Mouse (Mus musculus) limb, embryonic 11.5 days (tissue): ENCODE measurements at regions not wholly inside any gene's neighbourhood (a gene's known extent, or its start where the extent isn't known, plus 50 kb on each side); places are given as distances from the start of the nearest gene placed in this dataset.
A peak's percentile ranks its signal among the peaks of the same experiment; 100 is the strongest.

Experiments used
- ATAC-seq: fragments of 200-750 bp; cut with Nextera tagmentation; 2 replicates; pipeline ENCODE4 v1.8.0; 2017; ENCODE audit warnings: low read depth; ENCODE audit not compliant: insufficient number of reproducible peaks, low FRiP score, low TSS enrichment
- DNase-seq: peaks from one replicate; pipeline ENCODE4 v3.0.0-alpha.2; 2015; ENCODE audit warnings: low spot score
- H3K27ac ChIP-seq: fragments of 300-500 bp; sonication (generic); replicated peaks from 2 replicates; pipeline ENCODE4 v1.5.1; 2014; ENCODE audit warnings: low read depth, mild to moderate bottlenecking, low read length
- H3K27me3 ChIP-seq: fragments of 300-500 bp; sonication (generic); 2 replicates; pipeline ENCODE4 v1.6.1; 2014; ENCODE audit warnings: mild to moderate bottlenecking, low read length, mixed read lengths; ENCODE audit not compliant: control insufficient read depth, insufficient read depth
- H3K36me3 ChIP-seq: fragments of 300-500 bp; sonication (generic); 2 replicates; pipeline ENCODE4 v1.6.1; 2014; ENCODE audit warnings: mild to moderate bottlenecking, low read length, moderate library complexity, mixed read lengths; ENCODE audit not compliant: control insufficient read depth, insufficient read depth
- H3K4me1 ChIP-seq: fragments of 300-500 bp; sonication (generic); 2 replicates; pipeline ENCODE4 v1.6.1; 2014; ENCODE audit warnings: low read length, mixed read lengths; ENCODE audit not compliant: control insufficient read depth, insufficient read depth
- H3K4me2 ChIP-seq: fragments of 300-500 bp; sonication (generic); 2 replicates; pipeline ENCODE4 v1.6.1; 2014; ENCODE audit warnings: low read depth, mild to moderate bottlenecking, moderate library complexity; ENCODE audit not compliant: severe bottlenecking
- H3K4me3 ChIP-seq: fragments of 300-500 bp; sonication (generic); 2 replicates; pipeline ENCODE4 v1.5.1; 2014; ENCODE audit warnings: low read depth, low read length
- H3K9ac ChIP-seq: fragments of 300-500 bp; sonication (generic); 2 replicates; pipeline ENCODE4 v1.6.1; 2014; ENCODE audit warnings: mild to moderate bottlenecking, low read length
- H3K9me3 ChIP-seq: fragments of 300-500 bp; sonication (generic); 2 replicates; pipeline ENCODE4 v1.6.1; 2016; ENCODE audit warnings: low read length; ENCODE audit not compliant: control insufficient read depth
- WGBS: fragments of 180-500 bp; shearing (Covaris S2); extraction: QIAGEN DNeasy Blood & Tissue Kit; methylation state at CpG from one replicate; pipeline ENCODE4 v1.1.7; 2014; 5-methylcytosine and 5-hydroxymethylcytosine counted together

DNA sequence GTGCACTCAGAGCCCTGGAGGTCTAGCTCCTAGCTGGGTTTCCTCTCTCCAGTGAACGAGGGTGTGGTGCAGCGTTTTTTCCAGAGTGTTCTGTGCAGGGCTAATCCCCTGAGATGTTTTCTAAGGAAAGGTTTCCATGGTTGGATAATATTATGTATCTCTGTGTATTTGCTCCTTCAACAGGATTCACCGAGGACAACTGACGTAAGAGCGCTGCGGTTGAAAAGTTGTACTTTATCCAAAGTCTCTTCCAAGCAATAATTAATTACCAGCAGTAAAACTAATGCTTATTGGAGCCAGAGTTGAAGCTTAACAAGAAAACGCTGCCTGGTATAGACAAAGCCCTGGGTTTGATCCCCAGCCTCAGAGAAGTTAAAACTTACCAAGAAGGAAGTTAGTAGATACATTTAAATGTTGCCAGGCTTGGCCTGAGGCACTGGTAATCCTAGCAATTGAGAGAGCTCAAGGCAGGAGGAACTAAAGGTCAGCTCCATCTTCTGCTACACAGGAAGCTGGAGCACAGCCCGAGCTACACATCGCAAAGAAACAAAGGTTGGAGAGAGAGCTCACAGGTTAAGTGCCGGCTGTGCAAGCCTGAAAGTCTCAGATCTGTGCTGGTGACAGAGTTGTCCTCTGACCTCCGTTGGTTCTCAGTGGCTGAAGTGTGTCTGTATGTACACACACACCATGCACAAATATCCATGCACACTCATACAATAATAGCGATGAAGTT is 51.2 kb upstream of the Rap1b start:
- Histone ChIP-seq H3K9me3 (no peaks in the 10 kb centered on the region), H3K4me2 (no peak overlapping the region), H3K27me3 (no peaks in the 10 kb centered on the region), H3K4me3 (no peak overlapping the region), H3K9ac (no peak overlapping the region), H3K36me3 (no peaks in the 10 kb centered on the region), H3K4me1 (peaks cover 5% of the 10 kb centered on the region; the same call in 1 of the 2 replicates), H3K27ac (no peak overlapping the region)
- 67% methylated on average over 12 of the region's 12 CpGs for WGBS
- ATAC-seq: no peak
- DNase-seq: no peak

DNA sequence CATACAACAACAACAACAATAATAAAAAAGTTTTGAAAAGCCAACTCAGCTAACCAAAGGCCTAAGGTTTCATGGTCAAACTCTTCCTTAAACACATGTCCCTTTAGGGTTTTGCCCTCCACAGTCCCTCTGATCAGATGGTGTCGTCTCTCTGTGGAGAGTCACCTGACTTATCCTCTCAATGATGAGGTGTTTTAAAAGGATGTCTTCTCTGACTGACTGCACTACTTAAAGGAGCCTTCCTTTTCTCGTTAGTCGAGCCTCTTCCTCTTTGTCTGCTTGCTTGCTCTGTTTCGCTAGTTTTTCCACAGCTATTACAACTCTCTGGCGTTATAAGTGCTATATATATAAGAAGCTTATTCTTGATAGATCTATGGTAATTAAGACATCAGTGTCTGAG is 51.9 kb upstream of the Rap1b start:
- Histone ChIP-seq H3K27me3 (no peaks in the 10 kb centered on the region), H3K36me3 (no peaks in the 10 kb centered on the region), H3K9me3 (no peaks in the 10 kb centered on the region), H3K4me1 (peaks cover 5% of the 10 kb centered on the region; the same call in 1 of the 2 replicates), H3K4me2 (no peak overlapping the region), H3K4me3 (no peak overlapping the region), H3K27ac (no peak overlapping the region), H3K9ac (no peak overlapping the region)
- WGBS: 79% methylated on average over 5 of the region's 5 CpGs
- no peak for DNase-seq
- no peak for ATAC-seq

DNA sequence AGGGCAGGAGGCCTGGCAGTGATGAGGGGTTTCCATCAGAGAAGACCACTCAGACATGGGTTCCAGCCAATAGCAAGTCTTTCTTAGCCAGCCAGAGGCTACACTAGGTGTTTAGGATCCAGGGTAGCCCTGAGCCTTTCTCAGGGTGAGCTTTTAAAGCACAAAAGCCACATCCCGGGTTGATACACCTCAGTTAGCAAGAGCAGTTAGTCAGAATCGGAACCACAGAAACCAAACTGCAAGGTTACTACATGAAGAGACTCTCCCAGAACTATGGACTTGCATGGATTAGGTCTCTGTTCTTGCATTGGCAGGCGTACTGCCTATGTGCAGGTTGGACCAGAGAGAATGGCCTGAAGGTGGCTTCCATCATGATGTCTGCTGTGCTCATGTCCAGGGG is 52.6 kb upstream of the Rap1b start:
- Histone ChIP-seq H3K9ac (no peak overlapping the region), H3K27ac (no peak overlapping the region), H3K4me1 (peaks cover 5% of the 10 kb centered on the region; the same call in 1 of the 2 replicates), H3K4me3 (no peak overlapping the region), H3K27me3 (no peaks in the 10 kb centered on the region), H3K4me2 (no peak overlapping the region), H3K9me3 (no peaks in the 10 kb centered on the region), H3K36me3 (no peaks in the 10 kb centered on the region)
- ATAC-seq: no peak
- no peak for DNase-seq
- WGBS: 91% methylated on average over 3 of the region's 3 CpGs

DNA sequence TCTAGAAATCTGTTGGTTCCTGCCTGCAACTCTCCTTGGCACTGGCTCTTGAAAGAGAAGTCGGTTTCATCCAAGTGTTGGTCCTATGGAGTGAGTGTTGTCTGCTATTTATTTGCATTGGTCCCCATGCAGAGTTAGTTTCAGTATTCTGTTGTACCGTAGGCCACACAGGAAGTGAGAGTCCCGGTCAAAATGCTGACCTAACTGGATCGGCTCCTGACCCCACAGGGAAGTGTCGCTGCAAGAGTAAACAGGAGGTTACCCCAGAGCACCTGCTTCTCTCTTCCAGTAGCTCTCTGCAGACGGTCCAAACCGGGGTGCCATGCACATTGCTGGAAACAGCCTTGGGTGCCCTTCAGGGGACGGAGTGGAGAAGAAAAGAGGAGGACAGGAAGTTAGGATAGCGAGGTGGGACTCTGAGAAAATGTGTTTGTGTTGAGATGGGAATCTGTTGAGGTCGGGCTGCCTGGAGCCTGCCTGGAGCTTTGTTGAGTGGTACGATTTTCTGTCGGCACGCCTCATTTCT is 53.6 kb upstream of the Rap1b start:
- H3K27ac ChIP-seq: no peak overlapping the region
- no peaks in the 10 kb centered on the region for H3K9me3 ChIP-seq
- no peak overlapping the region for H3K4me3 ChIP-seq
- no peaks in the 10 kb centered on the region for H3K27me3 ChIP-seq
- no peaks in the 10 kb centered on the region for H3K36me3 ChIP-seq
- H3K4me2 ChIP-seq: no peak overlapping the region
- no peak for ATAC-seq
- no peak overlapping the region for H3K9ac ChIP-seq
- peaks cover 5% of the 10 kb centered on the region; the same call in 1 of the 2 replicates for H3K4me1 ChIP-seq
- no peak for DNase-seq
- WGBS: 71% methylated on average over 13 of the region's 13 CpGs

DNA sequence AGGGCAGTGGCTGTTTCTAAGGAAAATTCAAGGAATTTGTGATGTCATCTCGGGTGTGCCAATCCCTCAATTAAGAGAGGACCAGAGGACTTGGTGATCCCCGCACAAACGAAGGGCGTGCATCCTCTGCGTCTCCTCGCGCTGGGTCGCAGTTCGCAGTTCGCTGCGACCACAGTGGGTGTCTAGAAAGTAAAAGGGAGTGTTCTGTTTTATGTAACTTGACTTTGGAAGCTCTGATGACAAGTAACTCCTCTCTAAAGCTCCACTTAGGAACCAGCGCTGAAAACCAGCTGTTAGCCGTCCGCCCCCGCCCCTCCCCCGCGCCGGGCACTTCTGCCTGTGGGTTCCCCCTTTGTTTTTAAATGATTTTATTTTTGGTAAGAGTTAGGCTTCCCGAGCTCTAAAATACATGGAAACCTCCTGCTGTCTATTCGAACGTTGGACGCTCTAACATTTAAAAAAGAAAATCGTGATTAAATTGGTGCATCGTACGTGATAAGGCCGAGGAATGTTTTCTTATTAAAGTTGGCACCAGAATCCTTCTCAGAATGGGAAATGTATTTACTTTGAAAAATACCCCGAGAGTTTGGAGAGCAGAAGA is 59.9 kb upstream of the Rap1b start:
- H3K36me3 ChIP-seq: no peaks in the 10 kb centered on the region
- peak overlapping the region; percentile 61 for H3K4me2 ChIP-seq
- H3K4me1 ChIP-seq: peaks cover 7% of the 10 kb centered on the region; the same call in 1 of the 2 replicates
- H3K27me3 ChIP-seq: no peaks in the 10 kb centered on the region
- 17% methylated on average over 27 of the region's 27 CpGs for WGBS
- ATAC-seq (no peak), DNase-seq (peak; percentile 63)
- no peak overlapping the region for H3K27ac ChIP-seq
- peak overlapping the region; percentile 66 for H3K9ac ChIP-seq
- H3K9me3 ChIP-seq: no peaks in the 10 kb centered on the region
- H3K4me3 ChIP-seq: peak overlapping the region; percentile 29

DNA sequence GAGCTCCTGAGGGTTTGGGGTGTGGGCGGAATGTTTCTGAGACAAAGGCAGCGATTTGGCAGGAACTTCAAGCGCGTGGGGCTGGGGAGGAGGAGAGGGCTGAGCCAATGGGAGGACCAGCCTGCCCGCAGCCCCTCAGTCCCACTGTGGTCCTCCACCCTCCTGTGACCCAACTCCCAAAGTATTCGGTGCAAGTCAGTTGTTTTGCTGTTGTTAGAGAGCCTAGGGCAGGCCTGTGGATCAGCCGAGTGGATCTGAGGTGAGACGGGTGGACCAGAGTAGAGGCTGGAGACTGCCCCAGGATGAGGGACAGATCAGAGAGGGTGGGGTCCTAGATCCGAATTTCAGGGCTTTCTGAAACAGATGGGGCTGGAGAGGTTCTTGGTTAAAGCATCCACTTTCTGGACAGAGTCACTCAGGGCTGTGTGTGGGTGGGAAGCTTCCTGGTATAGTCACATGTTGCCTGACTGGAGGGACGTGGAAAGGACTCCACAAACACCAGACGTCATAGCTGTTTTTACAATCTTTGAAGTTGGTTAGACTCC is 60.5 kb upstream of the Rap1b start:
- 27% methylated on average over 11 of the region's 11 CpGs for WGBS
- Histone ChIP-seq H3K4me1 (peaks cover 7% of the 10 kb centered on the region; the same call in 1 of the 2 replicates), H3K4me3 (peak overlapping the region; percentile 29), H3K27ac (no peak overlapping the region), H3K9me3 (no peaks in the 10 kb centered on the region), H3K4me2 (peak overlapping the region; percentile 61; the same call in 1 of the 2 replicates), H3K27me3 (no peaks in the 10 kb centered on the region), H3K36me3 (no peaks in the 10 kb centered on the region), H3K9ac (peak overlapping the region; percentile 66)
- ATAC-seq (peak; percentile 55), DNase-seq (peak; percentile 67)

DNA sequence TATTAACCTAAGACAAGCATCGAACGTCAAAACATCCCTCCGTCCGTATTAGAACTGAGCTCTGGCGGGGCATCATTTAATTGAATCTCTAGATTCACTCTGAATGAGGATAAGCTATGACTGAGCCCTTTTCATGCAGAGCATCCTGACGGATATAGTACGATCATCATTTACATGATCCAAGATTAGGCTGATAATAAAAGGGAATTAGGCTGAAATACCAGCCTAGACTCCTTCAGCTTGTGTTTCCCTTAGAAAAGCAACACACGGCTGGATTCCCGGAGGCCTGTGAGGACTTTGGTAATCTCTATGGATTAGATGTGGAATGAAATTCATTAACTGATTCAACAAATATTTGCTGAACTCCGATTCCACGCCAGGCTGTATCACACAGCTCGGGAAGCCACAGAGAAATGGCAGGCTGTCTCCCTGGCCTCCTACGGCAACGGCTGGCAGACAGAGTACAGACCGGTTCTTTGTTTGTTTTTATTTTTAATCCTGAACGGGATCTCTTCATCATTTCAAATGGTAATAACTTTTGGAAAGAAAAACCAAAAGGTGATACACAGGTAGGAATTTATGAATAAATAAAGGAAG is 62.3 kb upstream of the Rap1b start:
- Histone ChIP-seq H3K4me2 (no peak overlapping the region), H3K4me1 (peaks cover 7% of the 10 kb centered on the region; the same call in 1 of the 2 replicates), H3K27ac (no peak overlapping the region), H3K27me3 (no peaks in the 10 kb centered on the region), H3K4me3 (no peak overlapping the region), H3K9ac (no peak overlapping the region), H3K9me3 (no peaks in the 10 kb centered on the region), H3K36me3 (no peaks in the 10 kb centered on the region)
- ATAC-seq (no peak), DNase-seq (no peak)
- WGBS: 87% methylated on average over 16 of the region's 16 CpGs

DNA sequence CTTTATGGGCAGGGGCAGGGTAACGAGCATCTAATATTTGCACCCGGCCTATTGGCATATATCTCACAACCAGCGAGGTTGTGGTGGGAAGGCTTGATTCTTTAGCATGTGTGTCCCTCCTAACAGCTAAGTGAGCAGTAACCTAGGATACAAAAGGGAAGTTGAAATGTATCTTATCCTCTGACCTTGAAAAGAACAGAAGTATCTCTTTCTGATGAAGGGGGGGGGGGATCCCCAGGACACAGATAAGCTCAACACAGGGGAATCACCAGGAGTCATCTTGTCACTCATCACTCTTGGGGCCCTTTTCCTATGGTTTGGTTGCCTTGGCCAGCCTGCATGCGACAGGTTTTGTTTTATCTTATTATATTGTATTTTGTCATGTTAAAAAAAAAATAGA is 63.3 kb upstream of the Rap1b start:
- no peak for DNase-seq
- 88% methylated on average over 4 of the region's 4 CpGs for whole genome bisulfite sequencing
- H3K27me3 ChIP-seq: no peaks in the 10 kb centered on the region

More for the DNA sequence above, 63.3 kb upstream of the Rap1b start:
- no peak overlapping the region for H3K4me2 ChIP-seq
- H3K36me3 ChIP-seq: no peaks in the 10 kb centered on the region
- H3K27ac ChIP-seq: no peak overlapping the region
- ATAC-seq: no peak
- no peak overlapping the region for H3K9ac ChIP-seq
- no peak overlapping the region for H3K4me3 ChIP-seq
- no peaks in the 10 kb centered on the region for H3K9me3 ChIP-seq
- H3K4me1 ChIP-seq: peaks cover 7% of the 10 kb centered on the region; the same call in 1 of the 2 replicates
